Mouse (Mus musculus) liver, postnatal 0 days (tissue): ENCODE data around the gene Vmn2r83. TPM values are rescaled to one million over a fixed set of nuclear protein-coding genes. Genes with fewer than 3 reads are reported as not detected.

ENCODE experiments used
- ATAC-seq: fragments of 200-750 bp; cut with Nextera tagmentation; 2 replicates; pipeline ENCODE4 v1.8.0; 2017; ENCODE audit warnings: mild to moderate bottlenecking, moderate library complexity
- DNase-seq: peaks from one replicate; pipeline ENCODE4 v3.0.0-alpha.2; 2016
- H3K27ac ChIP-seq: fragments of 300-500 bp; sonication (generic); 2 replicates; pipeline ENCODE4 v1.5.1; 2014; ENCODE audit warnings: antibody characterized with exemption, moderate library complexity, mild to moderate bottlenecking, low read depth
- H3K27me3 ChIP-seq: fragments of 300-500 bp; sonication (generic); 2 replicates; pipeline ENCODE4 v1.6.1; 2014; ENCODE audit warnings: low read length, control low read depth, mixed read lengths; ENCODE audit not compliant: insufficient read depth
- H3K36me3 ChIP-seq: fragments of 300-500 bp; sonication (generic); replicated peaks from 2 replicates; pipeline ENCODE4 v1.6.1; 2014; ENCODE audit warnings: mild to moderate bottlenecking, control low read depth, low read length, moderate library complexity, mixed read lengths; ENCODE audit not compliant: insufficient read depth
- H3K4me1 ChIP-seq: fragments of 300-500 bp; sonication (generic); 2 replicates; pipeline ENCODE4 v1.6.1; 2014; ENCODE audit warnings: antibody characterized with exemption, mild to moderate bottlenecking, control low read depth; ENCODE audit not compliant: insufficient read depth
- H3K4me2 ChIP-seq: fragments of 300-500 bp; sonication (generic); 2 replicates; pipeline ENCODE4 v1.6.1; 2014; ENCODE audit warnings: low read depth, mild to moderate bottlenecking, low read length, moderate library complexity, mixed read lengths
- H3K4me3 ChIP-seq: fragments of 300-500 bp; sonication (generic); 2 replicates; pipeline ENCODE4 v1.5.1; 2014; ENCODE audit warnings: low read depth, low read length
- H3K9ac ChIP-seq: fragments of 300-500 bp; sonication (generic); replicated peaks from 2 replicates; pipeline ENCODE4 v1.6.1; 2014; ENCODE audit warnings: mild to moderate bottlenecking, moderate library complexity
- H3K9me3 ChIP-seq: fragments of 300-500 bp; sonication (generic); 2 replicates; pipeline ENCODE4 v1.6.1; 2016; ENCODE audit warnings: mild to moderate bottlenecking, control low read depth, low read length, mixed read lengths
- CTCF ChIP-seq: sonication (generic); IDR thresholded peaks from 2 replicates; pipeline ENCODE4 v1.5.1; 2016; ENCODE audit warnings: antibody characterized with exemption, low read depth
- EP300 ChIP-seq: IDR thresholded peaks from 2 replicates; pipeline ENCODE4 v1.6.1; 2016; ENCODE audit warnings: antibody characterized with exemption, low read depth, mild to moderate bottlenecking
- WGBS: fragments of 180-500 bp; shearing (Covaris S2); extraction: QIAGEN DNeasy Blood & Tissue Kit; methylation state at CpG from one replicate; pipeline ENCODE4 v1.1.7; 2014; ENCODE audit not compliant: insufficient replicate concordance; 5-methylcytosine and 5-hydroxymethylcytosine counted together
- polyA plus RNA-seq: library from polyadenylated mRNA; unstranded; fragments of >200 nt; fragmentation: Nextera tagmentation; extraction: Ambion mirVana; gene quantifications from 2 replicates; pipeline ENCODE4 v1.2.1, GENCODE M21; 2015

Gene Vmn2r83
- polyA plus RNA-seq, 1 experiment from 2014 or later = not detected

- Histone ChIP-seq H3K36me3 (peaks cover 9% of the 10 kb centered on the region), H3K4me2 (no peak overlapping the region), H3K4me1 (no peaks in the 10 kb centered on the region), H3K9ac (no peak overlapping the region), H3K4me3 (no peak overlapping the region), H3K27me3 (no peaks in the 10 kb centered on the region), H3K27ac (no peak overlapping the region), H3K9me3 (no peaks in the 10 kb centered on the region)
- ATAC-seq (no peak), DNase-seq (no peak)
- no peak for TF ChIP-seq CTCF
- no peak for TF ChIP-seq EP300
- WGBS = 89% methylated on average over 1 of the region's 1 CpGs
These were observed 55.9 kb downstream of the Vmn2r83 start for GRCm38 (mm10) chr10:79524433-79524832.

- H3K4me3 ChIP-seq = no peak overlapping the region
- no peaks in the 10 kb centered on the region for H3K9me3 ChIP-seq
- no peaks in the 10 kb centered on the region for H3K4me1 ChIP-seq
- no peak overlapping the region for H3K9ac ChIP-seq
- ATAC-seq = no peak
- H3K4me2 ChIP-seq = no peak overlapping the region
- 81% methylated on average over 8 of the region's 8 CpGs for WGBS
- peaks cover 9% of the 10 kb centered on the region for H3K36me3 ChIP-seq
- H3K27ac ChIP-seq = no peak overlapping the region
- TF ChIP-seq EP300 = no peak
- no peak for TF ChIP-seq CTCF
- peak; percentile 7 for DNase-seq
- no peaks in the 10 kb centered on the region for H3K27me3 ChIP-seq
These were observed 57.2 kb downstream of the Vmn2r83 start for GRCm38 (mm10) chr10:79525456-79526325.

GRCm38 (mm10) chr10:79526661-79527452 is 58.3 kb downstream of the Vmn2r83 start:
- H3K9ac ChIP-seq = no peak overlapping the region
- TF ChIP-seq CTCF (no peak), EP300 (no peak)
- 0 out of 2 replicates have a peak, but pooled peaks cover 6% of the 10 kb centered on the region for H3K4me1 ChIP-seq
- no peak overlapping the region for H3K4me2 ChIP-seq
- H3K9me3 ChIP-seq = no peaks in the 10 kb centered on the region
- DNase-seq (peak; percentile 12), ATAC-seq (no peak)
- whole genome bisulfite sequencing = 82% methylated on average over 12 of the region's 12 CpGs
- peaks cover 9% of the 10 kb centered on the region for H3K36me3 ChIP-seq
- H3K27me3 ChIP-seq = no peaks in the 10 kb centered on the region
- H3K4me3 ChIP-seq = no peak overlapping the region
- H3K27ac ChIP-seq = no peak overlapping the region

- peaks cover 7% of the 10 kb centered on the region; the same call in 1 of the 2 replicates for H3K4me1 ChIP-seq
- no peak overlapping the region for H3K4me2 ChIP-seq
- H3K27ac ChIP-seq = no peak overlapping the region
- H3K4me3 ChIP-seq = no peak overlapping the region
- ATAC-seq (no peak), DNase-seq (peak; percentile 10)
- H3K36me3 ChIP-seq = peaks cover 9% of the 10 kb centered on the region
- H3K27me3 ChIP-seq = no peaks in the 10 kb centered on the region
- WGBS = 80% methylated on average over 6 of the region's 6 CpGs
- TF ChIP-seq CTCF (no peak), EP300 (no peak)
- H3K9me3 ChIP-seq = no peaks in the 10 kb centered on the region
- H3K9ac ChIP-seq = no peak overlapping the region
These were observed 58.9 kb downstream of the Vmn2r83 start for GRCm38 (mm10) chr10:79527453-79527845.

- no peak overlapping the region for H3K4me3 ChIP-seq
- peak; percentile 27; the same call in 1 of the 2 replicates for TF ChIP-seq CTCF
- no peak for TF ChIP-seq EP300
- H3K36me3 ChIP-seq = peaks cover 9% of the 10 kb centered on the region
- peaks cover 9% of the 10 kb centered on the region; the same call in 1 of the 2 replicates for H3K4me1 ChIP-seq
- H3K9ac ChIP-seq = no peak overlapping the region
- DNase-seq (peak; percentile 9), ATAC-seq (no peak)
- no peaks in the 10 kb centered on the region for H3K9me3 ChIP-seq
- H3K27ac ChIP-seq = no peak overlapping the region
- no peaks in the 10 kb centered on the region for H3K27me3 ChIP-seq
- H3K4me2 ChIP-seq = no peak overlapping the region
- 84% methylated on average over 3 of the region's 3 CpGs for WGBS
These were observed 59.5 kb downstream of the Vmn2r83 start for GRCm38 (mm10) chr10:79528081-79528480.

GRCm38 (mm10) chr10:79530241-79530640 is 61.7 kb downstream of the Vmn2r83 start:
- TF ChIP-seq CTCF (no peak), EP300 (no peak)
- Histone ChIP-seq H3K27me3 (no peaks in the 10 kb centered on the region), H3K36me3 (peaks cover 9% of the 10 kb centered on the region), H3K4me2 (no peak overlapping the region), H3K4me3 (no peak overlapping the region), H3K9me3 (no peaks in the 10 kb centered on the region), H3K9ac (no peak overlapping the region), H3K27ac (no peak overlapping the region), H3K4me1 (peaks cover 18% of the 10 kb centered on the region)
- 64% methylated on average over 8 of the region's 8 CpGs for WGBS
- ATAC-seq (no peak), DNase-seq (peak; percentile 9)
